Mouse (Mus musculus) lung, embryonic 14.5 days (tissue): ENCODE results near the gene Lrrc25. TPM values are rescaled to one million over a fixed set of nuclear protein-coding genes. Genes with fewer than 3 reads are reported as not detected.

Experiments used
- ATAC-seq: fragments of 200-750 bp; cut with Nextera tagmentation; 2 replicates; pipeline ENCODE4 v1.8.0; 2017; ENCODE audit warnings: mild to moderate bottlenecking, moderate TSS enrichment, moderate library complexity; ENCODE audit not compliant: insufficient read depth
- DNase-seq: peaks from one replicate; pipeline ENCODE4 v3.0.0-alpha.2; 2015
- H3K27ac ChIP-seq: fragments of 300-500 bp; sonication (generic); 2 replicates; pipeline ENCODE4 v1.5.1; 2014; ENCODE audit warnings: low read depth, mild to moderate bottlenecking, moderate library complexity
- H3K27me3 ChIP-seq: fragments of 300-500 bp; sonication (generic); 2 replicates; pipeline ENCODE4 v1.6.1; 2014; ENCODE audit warnings: low read length, control low read depth; ENCODE audit not compliant: insufficient read depth
- H3K36me3 ChIP-seq: fragments of 300-500 bp; sonication (generic); 2 replicates; pipeline ENCODE4 v1.6.1; 2014; ENCODE audit warnings: control low read depth; ENCODE audit not compliant: insufficient read depth
- H3K4me1 ChIP-seq: fragments of 300-500 bp; sonication (generic); 2 replicates; pipeline ENCODE4 v1.6.1; 2014; ENCODE audit warnings: antibody characterized with exemption, control low read depth; ENCODE audit not compliant: insufficient read depth
- H3K4me2 ChIP-seq: fragments of 300-500 bp; sonication (generic); 2 replicates; pipeline ENCODE4 v1.6.1; 2014; ENCODE audit warnings: mild to moderate bottlenecking
- H3K4me3 ChIP-seq: fragments of 300-500 bp; sonication (generic); 2 replicates; pipeline ENCODE4 v1.5.1; 2014; ENCODE audit warnings: low read depth, low read length
- H3K9ac ChIP-seq: fragments of 300-500 bp; sonication (generic); 2 replicates; pipeline ENCODE4 v1.6.1; 2014
- H3K9me3 ChIP-seq: fragments of 300-500 bp; sonication (generic); 2 replicates; pipeline ENCODE4 v1.6.1; 2016; ENCODE audit warnings: low read depth, low read length, control low read depth
- CTCF ChIP-seq: IDR thresholded peaks from 2 replicates; pipeline ENCODE4 v1.5.1; 2016; ENCODE audit warnings: antibody characterized with exemption, low read depth
- WGBS: fragments of 180-500 bp; shearing (Covaris S2); extraction: QIAGEN DNeasy Blood & Tissue Kit; methylation state at CpG from one replicate; pipeline ENCODE4 v1.1.7; 2014; 5-methylcytosine and 5-hydroxymethylcytosine counted together
- polyA plus RNA-seq: library from polyadenylated mRNA; unstranded; fragments of >200 nt; fragmentation: Nextera tagmentation; extraction: Ambion mirVana; gene quantifications from 2 replicates; pipeline ENCODE4 v1.2.1, GENCODE M21; 2014

Lrrc25 gene
- polyA plus RNA-seq, 1 experiment from 2014 or later, result 1.9 TPM

DNA sequence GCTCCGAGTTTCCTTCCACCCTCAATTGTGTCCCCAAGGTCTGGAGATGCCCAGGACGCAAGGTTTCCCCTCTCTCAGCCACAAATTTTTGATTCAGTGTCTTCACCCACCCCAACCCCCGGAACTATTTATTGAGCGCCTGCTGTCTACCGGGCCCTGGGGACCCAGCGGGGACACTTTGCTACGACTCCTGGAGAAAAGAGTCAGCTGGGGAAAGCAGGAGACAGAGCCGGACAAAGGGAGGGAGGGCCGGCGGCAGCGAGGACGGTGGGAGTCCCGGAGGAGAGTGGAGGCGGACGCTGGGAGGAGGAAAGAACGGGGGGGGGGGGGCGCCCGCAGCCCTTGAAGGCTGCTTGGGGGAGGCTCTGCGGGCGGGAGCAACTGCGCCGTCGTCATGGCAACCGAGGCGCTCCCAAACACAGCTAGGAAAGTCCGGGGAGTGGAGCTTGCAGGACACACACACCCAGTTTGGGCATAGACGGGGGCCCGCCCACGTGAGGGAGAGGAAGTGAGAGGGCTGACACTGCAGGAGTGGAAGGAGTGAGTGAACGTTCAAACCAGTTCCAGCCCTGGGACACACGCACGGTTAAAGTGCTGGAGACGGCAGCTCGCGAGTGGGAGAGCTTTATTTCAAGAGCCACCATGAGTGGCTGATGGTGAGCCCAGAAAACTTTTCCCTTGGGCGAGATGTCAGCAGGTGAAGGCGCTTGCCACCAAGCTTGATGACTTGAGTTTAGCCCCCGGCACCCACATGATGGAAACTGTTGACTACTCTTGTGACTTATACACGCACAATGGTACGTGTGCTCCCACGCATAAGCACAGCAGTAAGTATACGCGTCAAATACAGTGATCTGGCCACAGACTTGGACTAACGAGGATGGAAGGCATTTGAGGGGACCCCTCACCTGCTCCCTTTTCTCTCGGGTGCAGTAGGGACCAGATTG lies 5.8 kb upstream of the Lrrc25 start:
- peak overlapping the region; percentile 65 for H3K9ac ChIP-seq
- DNase-seq (peak; percentile 97), ATAC-seq (peak; percentile 65)
- WGBS, result under 1% methylated on average over 42 of the region's 45 CpGs
- peak overlapping the region; percentile 83 for H3K4me3 ChIP-seq
- peak overlapping the region; percentile 97 for H3K4me2 ChIP-seq
- H3K27ac ChIP-seq, result peak overlapping the region; percentile 99
- no peak for TF ChIP-seq CTCF
- H3K4me1 ChIP-seq, result peaks cover 18% of the 10 kb centered on the region; the same call in 1 of the 2 replicates
- H3K9me3 ChIP-seq, result no peaks in the 10 kb centered on the region
- no peaks in the 10 kb centered on the region for H3K27me3 ChIP-seq
- H3K36me3 ChIP-seq, result no peaks in the 10 kb centered on the region

DNA sequence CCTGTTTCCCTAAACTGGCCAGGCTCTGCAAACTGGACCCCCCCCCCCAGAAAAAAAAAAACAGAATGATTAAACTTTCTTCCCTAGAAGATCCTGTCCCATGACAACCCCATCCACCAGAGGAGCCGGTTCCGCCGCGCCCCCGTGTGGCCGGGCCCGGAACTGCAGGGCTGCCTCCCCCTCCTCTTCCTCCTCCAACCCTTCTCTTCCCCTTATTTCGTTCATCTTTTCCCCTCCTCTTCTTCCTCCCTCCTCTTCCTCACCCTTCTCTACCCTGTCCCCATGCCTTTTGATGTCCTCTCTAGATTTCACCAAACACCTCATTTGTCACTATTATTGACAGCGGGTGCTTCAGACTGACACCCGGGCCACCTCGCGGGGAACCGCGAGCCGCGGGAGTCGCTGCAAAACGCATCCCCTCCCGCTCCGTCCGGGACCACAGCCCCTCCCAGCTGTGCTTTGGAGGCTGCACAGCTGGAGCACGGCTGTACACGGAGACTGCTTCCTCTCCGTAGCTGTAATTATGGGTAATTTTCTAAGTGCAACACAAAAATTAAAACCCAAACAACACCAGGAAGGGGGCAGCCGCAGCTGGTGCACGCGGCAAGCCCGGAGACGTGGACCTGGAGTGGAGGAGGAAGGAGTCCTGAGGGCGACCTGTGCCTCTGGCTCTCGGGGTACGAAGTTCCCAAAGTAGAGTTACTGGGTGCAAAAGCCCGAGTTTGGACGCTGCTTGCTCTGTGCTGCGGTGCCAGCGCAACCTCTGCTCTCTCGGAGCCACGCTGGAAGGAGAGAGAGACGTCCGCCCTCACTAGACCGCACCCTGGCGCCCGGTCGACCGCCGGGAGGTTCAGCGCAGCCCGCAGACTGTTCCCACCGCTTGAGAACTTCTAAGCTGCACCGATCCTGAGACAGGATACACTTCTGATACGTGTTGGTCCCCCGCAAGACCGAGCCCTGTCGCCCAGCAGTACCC lies 4.9 kb upstream of the Lrrc25 start:
- H3K4me3 ChIP-seq, result peak overlapping the region; percentile 83
- H3K9me3 ChIP-seq, result no peaks in the 10 kb centered on the region
- no peak; the same call in 1 of the 2 replicates for ATAC-seq
- H3K27ac ChIP-seq, result peak overlapping the region; percentile 99
- under 1% methylated on average over 54 of the region's 54 CpGs for WGBS
- no peaks in the 10 kb centered on the region for H3K36me3 ChIP-seq
- peak overlapping the region; percentile 58 for H3K9ac ChIP-seq
- TF ChIP-seq CTCF, result peak; percentile 95
- H3K4me2 ChIP-seq, result peak overlapping the region; percentile 97
- H3K27me3 ChIP-seq, result no peaks in the 10 kb centered on the region
- DNase-seq, result peak; percentile 80
- peaks cover 18% of the 10 kb centered on the region; the same call in 1 of the 2 replicates for H3K4me1 ChIP-seq

DNA sequence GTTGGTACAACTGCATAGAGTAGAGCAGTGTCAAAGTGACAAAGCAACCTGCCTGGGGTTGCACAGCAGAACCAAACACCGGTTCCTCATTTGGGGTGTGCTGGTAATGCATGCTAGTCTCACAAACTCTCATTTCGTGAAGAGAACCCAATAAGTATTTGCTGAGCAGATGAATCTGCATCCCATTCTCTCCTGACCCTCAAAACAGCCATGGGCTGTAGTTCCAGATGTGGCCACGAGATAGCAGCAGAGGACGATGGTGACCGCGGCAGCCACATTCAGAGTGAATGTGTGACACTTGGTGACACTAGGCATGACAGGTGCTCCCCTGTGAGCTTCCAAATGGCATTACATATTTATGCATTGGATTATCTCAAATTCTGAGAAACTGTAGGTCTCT lies 4.1 kb upstream of the Lrrc25 start:
- H3K9me3 ChIP-seq, result no peaks in the 10 kb centered on the region
- H3K27ac ChIP-seq, result peak overlapping the region; percentile 80
- H3K4me1 ChIP-seq, result peaks cover 18% of the 10 kb centered on the region; the same call in 1 of the 2 replicates
- peak; percentile 99 for TF ChIP-seq CTCF
- peak overlapping the region; percentile 58 for H3K9ac ChIP-seq
- no peak for ATAC-seq
- no peaks in the 10 kb centered on the region for H3K36me3 ChIP-seq
- H3K4me3 ChIP-seq, result peak overlapping the region; percentile 83
- no peaks in the 10 kb centered on the region for H3K27me3 ChIP-seq
- under 1% methylated on average over 6 of the region's 6 CpGs for WGBS
- peak overlapping the region; percentile 97 for H3K4me2 ChIP-seq
- DNase-seq, result peak; percentile 94

DNA sequence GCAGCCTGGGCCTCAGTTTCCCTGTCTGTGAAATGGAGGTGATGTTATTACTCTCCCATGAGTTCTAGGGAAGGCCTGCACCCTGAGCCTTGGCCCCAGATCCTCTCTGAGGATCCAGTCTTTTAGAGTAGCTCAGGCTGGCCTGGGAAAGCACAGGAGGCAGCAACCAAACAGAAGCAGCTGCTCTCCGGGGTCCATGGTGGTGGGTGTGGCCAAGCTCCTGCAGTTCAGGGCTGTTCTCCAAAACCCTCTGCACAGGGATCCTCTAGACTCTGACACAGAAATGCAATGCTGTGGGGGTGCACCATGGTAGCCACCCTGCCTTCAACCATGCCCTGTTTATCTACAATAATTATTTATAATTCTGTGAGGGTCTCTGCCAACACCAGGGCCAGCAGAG lies 2.2 kb upstream of the Lrrc25 start:
- H3K9ac ChIP-seq, result no peak overlapping the region
- no peaks in the 10 kb centered on the region for H3K9me3 ChIP-seq
- no peak overlapping the region for H3K4me2 ChIP-seq
- H3K36me3 ChIP-seq, result no peaks in the 10 kb centered on the region
- DNase-seq, result peak; percentile 44
- no peak overlapping the region for H3K4me3 ChIP-seq
- no peaks in the 10 kb centered on the region for H3K27me3 ChIP-seq
- 6% methylated on average over 1 of the region's 1 CpGs for WGBS
- H3K4me1 ChIP-seq, result peaks cover 10% of the 10 kb centered on the region; the same call in 1 of the 2 replicates
- no peak for ATAC-seq
- no peak overlapping the region; the same call in 1 of the 2 replicates for H3K27ac ChIP-seq
- no peak for TF ChIP-seq CTCF

DNA sequence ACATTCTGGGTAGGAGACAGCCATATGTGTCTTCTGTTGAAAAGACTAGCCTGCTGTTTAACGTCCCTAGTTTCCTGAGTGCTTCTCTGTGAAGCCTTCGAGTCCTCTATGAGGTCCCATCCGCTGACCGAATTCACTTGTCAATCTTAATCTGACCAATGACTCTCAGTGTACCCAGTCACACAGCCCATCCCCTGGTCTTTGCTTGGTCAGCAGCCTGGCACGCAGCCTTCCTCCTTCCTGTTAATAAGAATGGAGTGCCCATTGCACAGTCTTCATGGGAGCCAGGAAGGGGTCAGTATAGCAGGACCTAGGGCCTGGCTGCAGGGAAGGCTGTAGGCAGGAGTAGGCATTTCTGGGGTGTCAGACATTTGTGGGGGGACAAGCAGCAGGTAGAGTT lies 1.5 kb upstream of the Lrrc25 start:
- no peak for TF ChIP-seq CTCF
- Histone ChIP-seq H3K9ac (no peak overlapping the region), H3K4me2 (no peak overlapping the region), H3K27me3 (no peaks in the 10 kb centered on the region), H3K4me3 (no peak overlapping the region), H3K36me3 (no peaks in the 10 kb centered on the region), H3K27ac (peak overlapping the region; percentile 36; the same call in 1 of the 2 replicates), H3K9me3 (no peaks in the 10 kb centered on the region), H3K4me1 (0 out of 2 replicates have a peak, but pooled peaks cover 5% of the 10 kb centered on the region)
- ATAC-seq, result no peak
- DNase-seq, result no peak
- WGBS, result 66% methylated on average over 5 of the region's 5 CpGs

DNA sequence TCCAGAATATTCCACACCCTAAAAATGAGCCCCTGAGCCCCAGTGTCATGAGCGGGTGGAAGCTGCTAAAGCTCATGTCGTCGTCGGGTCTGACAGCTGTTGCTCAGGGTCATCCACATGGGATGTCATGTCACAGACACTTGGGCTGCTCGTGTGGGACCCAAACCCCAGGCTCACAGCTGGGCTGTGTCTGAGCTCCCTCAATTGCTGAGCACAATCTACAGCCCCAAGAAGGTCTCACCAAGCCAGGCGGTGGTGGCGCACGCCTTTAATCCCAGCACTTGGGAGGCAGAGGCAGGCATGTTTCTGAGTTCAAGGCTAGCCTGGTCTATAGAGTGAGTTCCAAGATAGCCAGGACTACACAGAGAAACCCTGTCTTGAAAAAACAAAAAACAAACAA lies 674 bp upstream of the Lrrc25 start:
- no peak overlapping the region for H3K27ac ChIP-seq
- no peaks in the 10 kb centered on the region for H3K9me3 ChIP-seq
- no peak for TF ChIP-seq CTCF
- no peak overlapping the region for H3K4me2 ChIP-seq
- H3K4me1 ChIP-seq, result 0 out of 2 replicates have a peak, but pooled peaks cover 5% of the 10 kb centered on the region
- 63% methylated on average over 8 of the region's 8 CpGs for WGBS
- H3K27me3 ChIP-seq, result no peaks in the 10 kb centered on the region
- no peaks in the 10 kb centered on the region for H3K36me3 ChIP-seq
- no peak overlapping the region for H3K4me3 ChIP-seq
- no peak overlapping the region for H3K9ac ChIP-seq
- ATAC-seq, result no peak
- no peak for DNase-seq
